Mouse (Mus musculus) erythroblast, embryonic 14.5 days (primary cell): ENCODE measurements around the gene Cbx2. TPM values are rescaled to one million over a fixed set of nuclear protein-coding genes. Genes with fewer than 3 reads are reported as not detected.

Experiments used
- H3K27me3 ChIP-seq: 2 replicates; pipeline ENCODE4 v1.6.1; 2012; ENCODE audit warnings: inconsistent platforms; ENCODE audit not compliant: control insufficient read depth
- H3K36me3 ChIP-seq: 2 replicates; pipeline ENCODE4 v1.6.1; 2012; ENCODE audit warnings: mild to moderate bottlenecking, inconsistent platforms; ENCODE audit not compliant: control insufficient read depth
- H3K4me1 ChIP-seq: 2 replicates; pipeline ENCODE4 v1.6.1; 2012; ENCODE audit warnings: inconsistent platforms; ENCODE audit not compliant: control insufficient read depth
- H3K4me3 ChIP-seq: replicated peaks from 2 replicates; pipeline ENCODE3; 2012; ENCODE audit warnings: moderate library complexity, mild to moderate bottlenecking, inconsistent platforms
- H3K9me3 ChIP-seq: 2 replicates; pipeline ENCODE4 v1.6.1; 2012; ENCODE audit warnings: low read length, inconsistent platforms, mixed read lengths; ENCODE audit not compliant: control insufficient read depth
- GATA1 ChIP-seq: IDR thresholded peaks from 2 replicates; pipeline ENCODE4 v1.6.1; 2012; ENCODE audit warnings: low read length, inconsistent platforms, mixed read lengths
- TAL1 ChIP-seq: IDR thresholded peaks from 3 replicates; pipeline ENCODE4 v1.6.1; 2012; ENCODE audit warnings: low read length, inconsistent platforms, mixed read lengths
- polyA plus RNA-seq: library from polyadenylated mRNA; stranded (reverse); fragments of >175 nt; gene quantifications from 2 replicates; pipeline ENCODE4 v1.2.3, GENCODE M21; 2012

Gene Cbx2
- polyA plus RNA-seq, 1 experiment: 0.09 TPM

GRCm38 (mm10) chr11:119053257-119053670, 30.5 kb downstream of the Cbx2 start:
- Histone ChIP-seq H3K4me3 (no peak overlapping the region), H3K9me3 (peaks cover 2% of the 10 kb centered on the region; the same call in 1 of the 2 replicates), H3K36me3 (no peaks in the 10 kb centered on the region), H3K4me1 (peaks cover 2% of the 10 kb centered on the region), H3K27me3 (peaks cover 100% of the 10 kb centered on the region)
- TF ChIP-seq TAL1 (no peak), GATA1 (no peak)

- Histone ChIP-seq H3K4me3 (no peak overlapping the region), H3K27me3 (peaks cover 100% of the 10 kb centered on the region), H3K4me1 (peaks cover 2% of the 10 kb centered on the region), H3K9me3 (peaks cover 2% of the 10 kb centered on the region; the same call in 1 of the 2 replicates), H3K36me3 (no peaks in the 10 kb centered on the region)
- TF ChIP-seq GATA1 (no peak), TAL1 (no peak)
These were observed 31.1 kb downstream of the Cbx2 start for GRCm38 (mm10) chr11:119053738-119054350.

GRCm38 (mm10) chr11:119054351-119055345, 31.9 kb downstream of the Cbx2 start:
- Histone ChIP-seq H3K4me1 (peaks cover 2% of the 10 kb centered on the region), H3K4me3 (no peak overlapping the region), H3K36me3 (no peaks in the 10 kb centered on the region), H3K27me3 (peaks cover 100% of the 10 kb centered on the region), H3K9me3 (peaks cover 2% of the 10 kb centered on the region; the same call in 1 of the 2 replicates)
- TF ChIP-seq TAL1 (no peak), GATA1 (no peak)

- Histone ChIP-seq H3K36me3 (no peaks in the 10 kb centered on the region), H3K4me1 (peaks cover 2% of the 10 kb centered on the region), H3K9me3 (peaks cover 2% of the 10 kb centered on the region; the same call in 1 of the 2 replicates), H3K4me3 (no peak overlapping the region), H3K27me3 (peaks cover 100% of the 10 kb centered on the region)
- TF ChIP-seq TAL1 (no peak), GATA1 (no peak)
These were observed 32.9 kb downstream of the Cbx2 start for GRCm38 (mm10) chr11:119055571-119056131.

DNA sequence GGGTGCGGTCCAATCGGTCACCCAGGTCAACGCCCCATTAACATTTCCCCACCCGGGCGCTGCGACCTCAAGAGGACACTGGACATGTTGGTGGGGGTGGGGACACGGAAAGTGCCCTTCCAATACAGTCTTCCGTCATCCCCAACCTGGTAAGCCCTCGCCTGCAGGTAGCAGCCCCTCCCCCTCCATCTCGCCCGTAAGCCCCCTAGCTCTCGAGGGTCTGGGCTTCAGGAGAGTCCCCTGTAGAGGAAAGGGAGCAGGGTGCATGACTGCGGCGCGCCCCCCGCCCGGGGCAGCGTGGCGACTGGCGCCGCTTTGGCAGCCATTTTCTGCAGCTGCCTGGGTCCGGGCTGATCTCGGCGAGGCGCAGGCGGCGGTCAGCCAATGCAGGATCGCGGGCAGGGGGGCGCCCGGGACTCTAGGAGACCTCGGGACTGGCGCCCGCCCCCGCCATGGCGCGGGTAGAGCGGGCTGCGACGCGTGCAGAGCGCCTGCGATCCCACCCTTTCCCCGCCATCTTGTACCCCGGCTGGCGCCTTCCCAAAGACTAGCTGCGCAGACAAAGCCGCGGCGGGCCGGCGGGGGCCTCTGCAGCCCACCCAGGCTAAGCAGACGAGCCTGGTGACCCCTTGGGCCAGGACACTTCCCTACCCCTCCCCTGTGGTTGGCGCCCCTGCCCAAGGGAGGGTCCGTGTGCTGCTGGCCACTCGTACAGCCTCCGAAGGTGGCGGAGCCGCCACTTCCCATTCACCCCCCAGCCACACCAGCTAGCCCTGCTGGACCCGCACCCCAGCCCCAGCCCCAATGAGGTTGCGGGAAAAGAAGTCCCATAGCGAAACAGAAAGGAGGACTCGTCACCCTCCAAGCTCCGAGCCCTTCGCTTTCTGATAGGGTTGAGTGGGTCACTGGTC, 33.8 kb downstream of the Cbx2 start:
- Histone ChIP-seq H3K4me1 (peaks cover 2% of the 10 kb centered on the region), H3K4me3 (peak overlapping the region; percentile 47), H3K9me3 (peaks cover 2% of the 10 kb centered on the region; the same call in 1 of the 2 replicates), H3K27me3 (peaks cover 98% of the 10 kb centered on the region), H3K36me3 (no peaks in the 10 kb centered on the region)
- TF ChIP-seq GATA1 (no peak), TAL1 (no peak)

- TF ChIP-seq TAL1: no peak
- no peak for TF ChIP-seq GATA1
- H3K27me3 ChIP-seq: peaks cover 98% of the 10 kb centered on the region
- peaks cover 2% of the 10 kb centered on the region for H3K4me1 ChIP-seq
- H3K4me3 ChIP-seq: no peak overlapping the region
- H3K9me3 ChIP-seq: peaks cover 2% of the 10 kb centered on the region; the same call in 1 of the 2 replicates
- H3K36me3 ChIP-seq: no peaks in the 10 kb centered on the region
These were observed 34.5 kb downstream of the Cbx2 start for GRCm38 (mm10) chr11:119057291-119057690.

DNA sequence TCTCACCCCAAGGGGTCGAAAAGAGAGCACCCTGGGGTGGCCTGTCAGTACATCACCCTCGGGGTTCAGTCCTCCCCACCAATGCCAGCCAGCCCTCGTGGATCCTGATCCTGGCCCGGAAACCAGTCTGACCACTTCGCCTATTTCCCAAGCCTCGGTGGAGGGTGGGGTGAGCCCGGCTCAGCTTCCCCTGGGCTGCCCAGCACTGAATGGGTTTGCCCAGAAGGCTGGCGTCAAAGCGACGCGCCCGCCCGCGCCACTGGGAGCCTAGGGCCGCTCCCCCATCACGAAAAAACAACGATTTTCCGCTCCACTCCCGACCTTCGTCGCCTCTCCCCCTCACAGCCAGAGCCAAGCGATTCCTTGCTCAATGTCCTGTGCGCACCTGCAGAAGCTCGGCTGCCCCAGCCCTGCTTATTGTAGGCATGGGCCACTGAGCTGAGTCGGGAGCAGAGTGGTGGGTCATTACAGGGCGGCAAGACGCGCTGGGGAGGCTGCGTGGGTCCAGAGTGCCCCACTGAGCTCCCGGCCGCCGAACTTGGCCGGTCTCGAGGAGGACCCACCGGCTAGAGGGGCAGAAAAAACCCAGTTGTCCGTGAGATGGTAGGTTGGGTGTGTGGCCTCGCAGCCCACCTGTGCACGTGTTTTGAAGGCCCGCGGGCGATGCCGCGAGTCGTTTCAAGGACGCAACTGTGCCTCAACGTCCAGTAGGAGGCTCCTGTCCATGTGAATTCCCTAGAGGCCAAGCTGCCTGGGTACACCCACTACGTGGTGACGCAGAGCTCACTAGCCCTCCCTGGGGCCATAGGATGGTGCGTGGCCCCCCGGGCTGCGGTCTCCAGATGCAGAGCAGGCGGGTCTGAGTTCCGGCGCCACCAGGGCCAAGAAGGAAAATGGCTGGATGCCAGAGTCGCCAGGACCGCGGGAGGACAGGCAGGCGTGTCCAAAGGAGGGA, 35.6 kb downstream of the Cbx2 start:
- H3K9me3 ChIP-seq: peaks cover 2% of the 10 kb centered on the region; the same call in 1 of the 2 replicates
- no peak overlapping the region for H3K4me3 ChIP-seq
- H3K4me1 ChIP-seq: peaks cover 2% of the 10 kb centered on the region
- TF ChIP-seq GATA1 (no peak), TAL1 (no peak)
- H3K27me3 ChIP-seq: peaks cover 96% of the 10 kb centered on the region
- no peaks in the 10 kb centered on the region for H3K36me3 ChIP-seq
